Mouse (Mus musculus) olfactory bulb, adult 2 months (tissue): ENCODE results near the gene Syt13.

ENCODE experiments used
- CTCF ChIP-seq: fragments of 200-500 bp; IDR thresholded peaks from 2 replicates; pipeline ENCODE4 v1.5.1; 2012; ENCODE audit warnings: low read depth, mild to moderate bottlenecking, low read length, moderate library complexity; ENCODE audit not compliant: insufficient read depth
- POLR2A ChIP-seq: fragments of 200-500 bp; IDR thresholded peaks from 2 replicates; pipeline ENCODE4 v1.6.1; 2012; ENCODE audit warnings: mild to moderate bottlenecking, low read depth, low read length, moderate library complexity; ENCODE audit not compliant: insufficient read depth

- no peak for TF ChIP-seq CTCF
- TF ChIP-seq POLR2A, result no peak
Measured at GRCm38 (mm10) chr2:92985600-92985999, 70.7 kb downstream of the Syt13 start.
